Mouse (Mus musculus) thymus, adult 2 months (tissue): ENCODE data around the gene Trim60.

Experiments used
- CTCF ChIP-seq: fragments of 200-500 bp; IDR thresholded peaks from 2 replicates; pipeline ENCODE4 v1.5.1; 2012; ENCODE audit warnings: mild to moderate bottlenecking, control low read depth, low read length, moderate library complexity, borderline replicate concordance; ENCODE audit not compliant: control insufficient read depth, poor library complexity, insufficient read depth; ENCODE audit errors: extremely low read depth
- POLR2A ChIP-seq: fragments of 200-500 bp; IDR thresholded peaks from 2 replicates; pipeline ENCODE4 v1.6.1; 2012; ENCODE audit warnings: mild to moderate bottlenecking, low read length, control low read depth, moderate library complexity; ENCODE audit not compliant: control insufficient read depth, poor library complexity, insufficient read depth; ENCODE audit errors: extremely low read depth

- no peak for TF ChIP-seq CTCF
- no peak for TF ChIP-seq POLR2A
These were observed 12.5 kb upstream of the Trim60 start for GRCm38 (mm10) chr8:65030735-65031485.
